Mouse (Mus musculus) urinary bladder, postnatal 4 days (tissue): ENCODE results near the gene Kif3c.

Source experiments
- DNase-seq, 2 experiments: peaks; one replicate each; pipeline ENCODE4 v3.0.0; 2021 to 2022; ENCODE audit warnings: low spot score in 2 of 2

Kif3c gene

DNA sequence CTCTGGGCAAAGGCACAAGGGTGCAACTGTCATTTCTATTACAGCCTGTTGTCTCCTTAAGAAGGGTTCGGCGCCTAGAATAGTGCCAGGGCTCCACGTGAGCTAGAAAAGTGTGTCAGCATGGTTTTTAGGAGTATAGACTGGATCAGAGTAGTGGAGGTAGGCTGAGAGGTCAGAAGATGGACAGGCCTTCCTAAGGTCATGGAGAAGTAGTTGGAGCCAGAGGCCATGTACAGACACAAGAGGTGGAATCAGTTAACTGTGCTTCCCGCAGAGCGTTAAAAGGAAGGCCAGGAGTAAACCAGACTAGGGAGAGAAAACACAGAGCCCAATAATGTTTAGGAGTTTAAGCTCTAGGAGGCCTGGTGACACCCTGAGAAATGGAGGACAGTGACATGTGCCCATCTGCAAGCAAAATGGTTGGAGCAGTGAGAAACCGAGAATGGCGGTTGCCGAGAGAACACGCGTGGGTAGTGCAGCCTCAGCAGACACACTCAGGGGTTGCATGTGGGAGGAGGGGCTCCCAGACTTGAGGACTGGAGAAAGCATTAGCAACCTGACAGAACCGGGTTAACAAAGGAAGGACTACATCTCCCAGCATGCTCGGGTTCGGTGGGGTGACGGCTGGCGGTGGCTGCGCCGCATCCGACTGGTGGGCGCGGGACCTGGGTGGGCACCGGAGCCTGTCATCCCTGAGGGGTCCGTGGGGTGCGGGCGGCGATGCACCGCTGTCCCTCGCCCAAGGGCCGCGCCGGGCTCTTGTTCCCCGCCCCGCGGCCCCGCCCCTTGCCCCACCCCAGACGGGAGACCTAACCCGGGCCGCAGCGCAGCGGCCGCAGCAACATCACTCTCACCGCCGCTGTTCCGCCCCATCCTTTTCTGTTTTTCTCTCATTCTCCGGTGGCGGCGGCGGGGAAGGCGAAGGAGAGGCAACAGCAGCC, at the start of gene Kif3c:
Kif3c (plus strand) TSS at position 625 of the 941 bp plus-strand sequence.
- DNase-seq, result peak; percentile 57 to 68

DNA sequence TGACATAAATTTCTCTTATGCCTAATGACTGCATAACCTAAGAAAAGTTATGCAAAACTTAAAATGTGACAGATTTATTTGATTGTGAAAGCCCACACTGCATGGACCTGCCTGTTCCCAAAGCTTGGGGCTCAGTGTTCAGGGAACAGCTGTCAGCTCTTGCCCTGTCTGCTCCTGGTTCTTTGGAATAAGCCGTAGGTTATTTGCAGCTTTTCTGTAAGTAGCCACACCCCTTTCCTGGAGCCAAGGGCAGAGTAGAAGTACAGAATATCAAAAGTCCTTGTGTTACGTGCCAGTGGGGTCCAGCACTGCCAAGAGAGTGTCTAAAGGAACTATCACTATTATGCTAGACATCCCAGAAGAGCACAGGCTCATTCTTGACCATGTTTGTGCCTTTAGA, 48.8 kb upstream of the Kif3c start:
- DNase-seq, result no peak

DNA sequence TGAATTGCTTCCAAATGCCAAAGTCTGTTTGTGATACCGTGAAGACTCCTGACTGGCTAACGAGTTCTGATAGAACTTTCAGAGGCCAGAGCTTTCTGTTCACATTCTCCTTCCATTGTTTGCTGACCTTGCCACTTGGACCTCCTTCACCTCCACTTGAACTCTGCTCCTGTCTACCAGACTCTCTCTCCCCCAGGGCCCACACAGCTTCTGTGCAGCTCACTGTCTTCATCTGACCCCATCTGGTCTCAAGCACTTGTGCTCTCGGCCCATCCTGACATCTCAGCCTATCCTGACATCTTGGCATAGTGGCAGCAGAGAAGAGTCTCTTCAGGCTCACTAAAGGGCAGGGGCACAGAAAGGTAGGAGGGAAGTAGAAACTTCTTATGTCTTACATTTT, 48.0 kb upstream of the Kif3c start:
- DNase-seq, result no peak

DNA sequence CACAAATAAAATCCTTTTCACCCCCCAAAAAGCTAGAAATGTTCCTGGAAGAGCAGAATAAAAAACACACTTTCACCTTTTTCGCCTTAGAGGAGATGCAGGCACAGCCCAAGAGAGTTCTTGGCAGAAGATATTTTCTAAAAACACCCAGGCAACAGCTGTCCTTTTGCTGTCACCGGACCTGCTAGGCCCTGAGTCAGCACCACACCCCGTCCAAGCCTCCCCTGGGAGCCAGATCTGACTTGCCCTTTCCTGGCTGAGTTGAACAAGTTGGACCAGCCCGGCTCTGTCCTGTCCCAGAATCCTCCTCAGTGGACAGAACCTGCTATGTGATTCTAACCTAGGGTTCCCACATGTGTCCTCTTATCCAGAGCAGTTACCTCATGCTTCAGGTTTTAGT, 45.6 kb upstream of the Kif3c start:
- peak in 1 of 2 experiments; percentile 34 for DNase-seq

DNA sequence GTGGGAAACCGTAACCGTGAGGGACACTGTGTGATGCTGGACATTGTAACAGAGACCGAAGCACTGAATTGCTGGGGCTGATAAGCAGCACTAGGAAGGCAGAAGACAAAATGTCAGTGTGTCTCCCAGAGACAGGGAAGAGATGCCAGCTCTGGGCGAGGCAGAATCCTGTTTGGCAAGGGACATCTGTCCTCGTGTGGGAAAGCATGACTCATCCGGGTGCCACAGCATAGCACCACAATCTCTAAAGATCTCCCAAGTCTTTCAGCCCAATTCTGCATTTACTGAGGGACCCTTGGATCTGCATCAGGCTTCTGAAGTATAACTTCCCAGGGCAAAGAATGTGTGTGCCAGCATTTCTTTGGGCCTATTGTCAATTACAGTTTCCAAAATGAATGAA, 41.7 kb upstream of the Kif3c start:
- DNase-seq, result no peak

DNA sequence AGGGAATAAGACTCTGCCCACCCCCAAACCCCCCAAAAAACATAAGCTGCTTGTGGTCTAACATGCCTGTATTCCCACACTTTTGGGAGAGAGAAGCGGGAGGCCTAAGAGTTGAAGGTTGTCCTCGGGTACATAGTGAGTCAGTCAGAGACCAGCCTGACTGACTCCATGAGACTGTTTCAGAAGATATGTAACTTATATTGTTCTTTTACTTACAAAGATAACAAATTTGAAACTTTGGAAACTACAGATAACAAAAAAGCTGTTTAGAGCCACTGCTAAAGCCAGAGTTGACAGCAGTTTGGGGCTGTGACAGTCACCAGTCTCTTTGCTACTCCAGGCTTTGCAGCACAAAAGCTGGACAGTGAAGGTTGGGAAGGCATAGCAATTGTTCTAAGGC, 39.7 kb upstream of the Kif3c start:
- no peak for DNase-seq

DNA sequence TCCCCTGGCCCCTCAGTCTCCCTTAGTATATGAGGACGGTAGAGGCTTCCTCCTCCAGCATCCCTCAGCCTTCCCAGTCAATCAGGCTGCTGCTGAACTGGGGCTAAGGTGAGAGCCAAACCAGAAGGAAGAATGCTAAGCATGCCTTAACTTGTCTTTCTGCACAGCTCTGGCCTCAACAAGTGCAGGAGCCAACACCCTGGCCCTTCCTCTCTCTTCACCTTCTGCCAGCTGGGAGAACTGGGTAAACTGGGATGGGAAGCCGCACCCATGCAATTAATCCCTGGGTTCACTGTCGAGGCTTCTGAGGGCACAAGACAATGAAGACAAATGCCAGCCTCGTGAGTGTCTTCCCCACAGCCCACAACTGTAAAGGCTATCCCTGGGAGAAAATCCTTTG, 35.3 kb upstream of the Kif3c start:
- no peak for DNase-seq

DNA sequence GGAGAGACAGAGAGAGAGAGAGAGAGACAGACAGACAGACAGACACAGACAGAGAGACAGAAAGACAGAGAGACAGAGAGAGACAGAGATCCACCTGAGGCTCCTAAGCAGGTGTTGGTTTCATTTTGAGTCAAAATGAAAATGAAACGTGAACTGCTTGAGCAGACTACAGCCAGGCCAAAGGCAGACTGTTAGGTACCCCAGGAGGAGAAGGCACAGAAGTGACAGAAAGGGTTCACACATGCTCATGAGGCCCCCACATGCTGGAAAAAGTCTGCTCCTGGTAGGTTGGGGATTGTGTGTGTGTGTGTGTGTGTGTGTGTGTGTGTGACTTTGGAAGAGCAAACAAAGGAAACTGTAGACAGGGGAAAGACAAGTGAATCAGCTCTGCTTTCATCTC, 26.0 kb upstream of the Kif3c start:
- no peak for DNase-seq

DNA sequence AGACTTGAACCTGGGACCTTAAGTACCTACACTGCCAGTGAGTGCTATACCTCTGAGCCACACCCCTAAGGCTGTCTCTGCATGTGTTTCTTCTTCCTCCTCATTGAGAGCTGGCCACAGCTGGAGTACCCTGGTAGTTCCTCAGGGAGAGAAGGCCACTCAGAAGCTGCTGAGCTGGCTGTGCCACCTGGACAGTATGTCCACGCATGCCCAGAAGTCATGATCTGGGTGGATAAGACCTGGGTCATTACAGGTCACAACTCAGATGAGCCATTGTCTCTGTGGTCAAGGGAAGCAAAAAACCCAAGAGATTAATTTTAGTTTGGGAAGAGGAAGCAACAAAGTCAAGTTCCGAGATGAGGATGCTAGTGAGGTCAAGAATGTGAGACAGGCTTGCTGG, 20.8 kb upstream of the Kif3c start:
- no peak for DNase-seq

DNA sequence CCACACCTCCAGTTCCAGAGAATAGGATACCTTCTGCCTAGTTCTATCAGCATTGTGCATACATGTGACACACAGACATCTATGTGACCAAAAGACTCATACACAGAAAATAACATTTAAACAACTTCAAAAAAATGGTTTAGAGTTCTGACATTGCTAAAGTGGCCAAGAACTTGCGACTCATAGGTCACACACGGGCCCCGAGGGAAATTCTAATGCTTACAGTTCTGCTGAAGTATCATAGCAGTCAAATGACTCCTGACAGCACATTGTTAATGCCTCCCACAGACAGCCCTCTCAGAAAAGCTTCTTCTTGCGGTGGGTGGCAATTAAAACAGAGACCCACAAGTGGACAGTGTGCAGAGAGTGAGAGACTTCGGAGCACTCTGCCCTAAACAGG, 19.9 kb upstream of the Kif3c start:
- DNase-seq, result no peak

DNA sequence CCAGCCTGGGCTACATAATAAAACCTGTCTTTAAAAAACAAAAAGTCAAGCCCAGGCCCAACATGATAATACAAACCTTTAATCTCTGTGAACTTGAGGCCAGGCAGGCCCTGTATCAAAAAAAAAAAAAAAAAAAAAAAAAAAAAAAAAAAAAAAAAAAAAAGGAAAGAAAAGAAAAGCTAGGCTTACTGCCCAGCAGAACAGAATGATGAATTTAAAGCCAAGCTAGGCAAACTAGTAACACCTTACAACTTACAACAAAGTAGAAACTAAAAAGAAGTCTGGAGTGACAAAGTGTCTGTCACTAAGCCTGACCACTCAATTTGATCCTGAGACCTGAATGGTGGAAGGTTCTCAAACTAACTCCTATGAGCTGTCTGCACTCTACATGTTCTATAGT, 17.2 kb upstream of the Kif3c start:
- no peak for DNase-seq

DNA sequence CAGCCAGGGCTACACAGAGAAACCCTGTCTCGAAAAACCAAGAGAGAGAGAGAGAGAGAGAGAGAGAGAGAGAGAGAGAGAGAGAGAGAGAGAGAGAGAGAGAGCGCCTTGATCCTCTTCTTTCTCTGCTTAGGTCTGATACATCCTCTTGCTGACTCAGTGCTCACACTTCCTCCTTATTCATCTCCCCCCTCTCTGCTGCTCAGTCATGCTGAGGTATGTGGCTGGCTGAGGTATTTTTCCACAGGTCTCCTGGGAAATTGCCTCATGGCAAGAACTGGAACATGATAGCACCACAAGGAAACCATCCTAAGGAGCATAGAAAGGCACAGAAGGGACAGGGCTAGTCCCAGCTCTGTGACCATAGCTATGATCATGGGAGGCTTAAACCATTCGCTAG, 15.5 kb upstream of the Kif3c start:
- DNase-seq, result no peak

DNA sequence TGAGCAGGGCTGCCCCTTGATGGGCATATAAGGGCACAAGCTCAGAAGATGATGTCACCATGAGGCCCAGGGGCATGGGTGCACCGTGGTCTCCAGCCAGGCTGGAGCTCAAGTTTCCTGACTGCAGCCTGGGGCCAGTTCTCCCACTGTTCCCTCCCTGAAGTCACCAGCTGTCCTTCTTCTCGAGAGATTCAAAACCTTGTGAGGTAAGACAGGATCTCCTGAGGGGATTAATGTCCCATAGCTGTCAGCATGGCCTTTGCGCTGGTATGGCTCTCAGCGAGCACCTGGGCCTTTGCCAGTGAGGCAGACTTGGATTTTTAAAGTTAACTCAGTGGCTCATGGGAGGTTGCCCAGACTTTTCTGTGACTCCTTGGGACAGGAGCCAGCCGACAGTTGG, 14.8 kb upstream of the Kif3c start:
- no peak for DNase-seq

DNA sequence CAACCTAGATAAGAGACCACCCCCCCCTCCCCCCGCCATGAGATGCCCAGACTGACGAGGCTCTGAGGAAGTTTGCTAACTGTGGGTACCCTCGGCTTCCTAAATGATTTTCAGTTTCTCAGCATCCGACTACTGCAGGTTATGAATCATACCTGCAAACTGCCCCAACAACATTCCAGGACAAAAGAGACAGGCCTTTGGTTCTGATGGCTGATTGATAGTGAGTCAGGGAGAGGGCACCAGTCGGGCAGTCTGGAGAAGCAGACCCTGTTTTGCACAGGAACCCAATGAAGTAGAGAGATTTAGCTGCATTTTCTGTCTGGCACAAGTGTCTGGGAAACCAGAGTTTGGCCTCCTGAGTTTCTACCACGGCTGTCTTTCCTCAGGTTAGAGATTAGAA, 12.7 kb upstream of the Kif3c start:
- DNase-seq, result peak in 1 of 2 experiments; percentile 23

DNA sequence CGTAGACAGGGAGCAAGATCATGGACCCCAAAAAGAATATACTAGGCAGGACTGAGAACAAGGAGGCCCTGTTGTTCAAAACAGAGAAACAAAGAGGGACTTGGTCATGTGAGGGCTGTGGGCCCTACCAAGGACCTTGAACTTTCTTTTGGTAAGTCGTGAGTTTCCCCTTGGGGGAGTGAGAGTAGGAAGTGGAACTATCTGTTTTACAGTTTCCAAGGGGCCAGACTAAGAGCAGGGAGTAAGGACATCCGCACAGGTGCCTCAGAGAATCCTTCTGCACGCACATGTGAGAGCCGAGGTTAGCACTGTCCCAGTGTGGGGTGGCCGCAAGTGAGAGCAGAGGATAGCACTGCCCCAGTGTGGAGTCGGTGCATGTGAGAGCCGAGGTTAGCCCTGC, 9.9 kb upstream of the Kif3c start:
- DNase-seq, result no peak

DNA sequence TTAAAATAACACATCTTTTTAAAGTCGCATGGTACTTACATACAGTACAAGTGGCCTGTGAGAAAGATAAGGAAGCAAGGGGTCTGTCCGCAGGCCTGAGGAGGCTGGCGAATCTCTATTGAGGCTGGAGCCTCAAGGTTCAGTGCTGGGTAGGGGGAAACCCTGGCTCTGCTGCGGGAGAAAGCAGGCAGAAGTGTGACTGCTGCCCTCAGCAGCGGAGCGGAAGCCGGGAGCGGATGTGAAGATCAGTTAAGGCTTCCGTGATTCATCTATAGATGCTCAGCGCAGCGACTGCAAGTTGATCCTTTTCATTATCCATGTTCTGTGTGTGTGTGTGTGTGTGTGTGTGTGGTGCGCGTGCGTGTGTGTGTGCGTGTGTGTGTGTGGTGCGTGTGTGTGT, 8.1 kb upstream of the Kif3c start:
- no peak for DNase-seq

DNA sequence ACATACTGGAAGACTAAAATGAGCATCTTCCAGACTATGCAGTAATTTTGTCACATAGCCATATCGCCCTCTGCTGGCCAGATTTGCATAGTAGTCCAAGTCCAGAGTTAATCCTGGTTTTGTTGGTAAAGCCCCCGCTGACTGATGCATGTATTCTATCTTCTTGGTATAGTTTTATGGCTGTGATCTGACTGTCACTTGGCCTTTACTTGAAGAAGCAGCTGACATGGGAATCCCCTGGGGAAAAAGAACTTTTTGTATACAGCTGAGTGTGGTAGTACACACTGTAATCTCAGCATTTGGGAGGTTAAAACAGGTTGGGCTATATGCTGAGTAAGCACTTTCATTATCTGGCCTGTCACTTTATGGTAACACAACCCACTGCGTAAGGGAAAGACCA, 5.6 kb upstream of the Kif3c start:
- peak; percentile 56 to 75 for DNase-seq

DNA sequence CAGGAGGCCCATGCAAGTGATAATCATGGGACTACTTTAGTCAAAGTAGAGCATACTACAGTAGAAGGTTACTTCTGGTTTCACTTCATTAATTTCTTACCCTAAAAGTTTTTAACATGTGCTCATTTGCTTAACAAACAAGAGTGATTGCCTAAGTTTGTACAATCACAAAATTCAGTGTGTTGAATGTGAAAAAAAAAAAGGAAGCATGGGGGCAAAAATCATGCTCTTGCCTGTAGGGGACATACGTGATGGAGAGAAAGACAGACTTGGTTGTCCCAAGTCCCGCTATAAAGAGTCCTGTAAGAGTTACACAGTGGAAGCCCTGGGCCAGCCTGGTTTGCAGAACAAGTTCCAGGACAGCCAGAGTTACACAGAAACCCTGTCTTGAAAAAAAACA, 4.9 kb upstream of the Kif3c start:
- DNase-seq, result no peak

DNA sequence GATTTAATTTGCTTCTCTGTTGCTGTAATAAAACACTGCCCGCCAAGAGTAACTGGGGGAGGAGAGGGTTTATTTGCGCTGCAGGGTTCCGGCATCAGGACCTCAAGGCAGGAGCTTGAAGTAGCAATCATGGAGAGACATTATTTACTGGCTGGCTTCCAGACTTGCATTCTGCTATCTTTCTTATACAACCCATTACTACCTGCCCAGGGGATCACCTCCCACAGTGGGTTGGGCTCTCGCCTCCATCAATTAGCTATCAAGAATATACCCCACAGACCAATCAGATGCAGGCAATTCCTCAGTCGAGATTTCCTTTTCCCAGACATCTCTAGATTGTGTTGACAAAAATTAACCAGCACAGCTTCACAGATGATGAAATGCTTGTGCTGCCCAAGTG, 856 bp upstream of the Kif3c start:
- DNase-seq, result no peak

DNA sequence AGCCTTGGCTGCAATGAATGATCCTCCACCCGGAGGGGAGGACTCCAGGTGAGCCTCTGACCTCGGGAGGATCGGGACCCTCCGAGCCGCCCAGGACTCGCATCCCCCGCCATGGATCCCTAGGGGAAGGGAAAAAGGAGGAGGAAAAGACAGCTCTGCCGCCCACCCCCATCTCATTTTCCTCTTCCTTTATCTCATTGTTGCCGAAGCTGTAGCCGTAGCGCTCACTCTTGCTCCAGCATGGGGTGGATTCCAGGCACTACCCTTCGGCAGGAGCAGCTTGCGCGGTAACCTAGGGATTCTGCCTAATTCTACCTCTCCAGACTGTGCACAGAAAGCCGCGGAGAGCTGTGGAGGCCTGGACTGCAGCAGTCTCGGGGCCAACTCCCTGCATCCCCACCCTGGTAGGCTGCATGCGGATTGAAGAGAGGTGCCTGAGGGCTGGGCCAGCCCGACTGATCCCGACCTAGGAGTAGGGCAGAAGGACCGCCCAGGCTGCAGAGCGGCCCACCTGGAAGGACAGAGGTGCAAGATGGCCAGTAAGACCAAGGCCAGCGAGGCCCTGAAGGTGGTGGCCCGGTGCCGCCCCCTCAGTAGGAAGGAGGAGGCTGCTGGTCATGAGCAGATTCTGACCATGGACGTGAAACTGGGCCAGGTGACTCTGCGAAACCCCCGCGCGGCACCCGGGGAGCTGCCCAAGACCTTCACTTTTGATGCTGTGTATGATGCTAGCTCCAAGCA, 687 bp downstream of the Kif3c start:
- DNase-seq, result no peak

DNA sequence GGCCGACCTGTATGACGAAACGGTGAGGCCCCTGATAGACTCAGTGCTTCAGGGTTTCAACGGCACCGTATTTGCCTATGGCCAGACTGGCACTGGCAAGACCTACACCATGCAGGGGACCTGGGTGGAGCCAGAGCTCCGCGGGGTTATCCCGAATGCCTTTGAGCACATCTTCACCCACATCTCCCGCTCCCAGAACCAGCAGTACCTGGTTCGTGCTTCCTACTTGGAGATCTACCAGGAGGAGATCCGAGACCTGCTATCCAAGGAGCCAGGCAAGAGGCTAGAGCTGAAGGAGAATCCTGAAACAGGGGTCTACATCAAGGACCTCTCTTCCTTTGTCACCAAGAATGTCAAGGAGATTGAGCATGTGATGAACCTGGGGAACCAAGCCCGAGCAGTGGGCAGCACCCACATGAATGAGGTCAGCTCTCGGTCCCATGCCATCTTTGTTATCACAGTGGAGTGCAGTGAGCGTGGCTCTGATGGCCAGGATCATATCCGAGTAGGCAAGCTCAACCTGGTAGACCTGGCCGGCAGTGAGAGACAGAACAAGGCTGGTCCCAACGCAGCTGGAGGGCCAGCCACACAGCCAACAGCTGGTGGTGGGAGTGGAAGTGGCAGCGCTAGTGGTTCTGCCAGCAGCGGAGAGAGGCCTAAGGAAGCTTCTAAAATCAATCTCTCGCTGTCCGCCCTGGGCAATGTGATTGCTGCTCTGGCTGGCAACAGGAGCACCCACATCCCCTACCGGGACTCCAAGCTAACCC, 1.4 kb downstream of the Kif3c start:
- no peak for DNase-seq

DNA sequence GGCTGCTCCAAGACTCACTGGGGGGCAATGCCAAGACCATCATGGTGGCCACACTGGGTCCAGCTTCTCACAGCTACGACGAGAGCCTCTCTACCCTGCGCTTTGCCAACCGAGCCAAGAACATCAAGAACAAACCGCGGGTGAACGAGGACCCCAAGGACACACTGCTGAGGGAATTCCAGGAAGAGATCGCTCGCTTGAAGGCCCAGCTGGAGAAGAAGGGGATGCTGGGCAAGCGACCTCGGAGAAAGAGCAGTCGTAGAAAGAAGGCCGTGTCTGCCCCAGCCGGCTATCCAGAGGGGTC, 2.0 kb downstream of the Kif3c start:
- no peak for DNase-seq

DNA sequence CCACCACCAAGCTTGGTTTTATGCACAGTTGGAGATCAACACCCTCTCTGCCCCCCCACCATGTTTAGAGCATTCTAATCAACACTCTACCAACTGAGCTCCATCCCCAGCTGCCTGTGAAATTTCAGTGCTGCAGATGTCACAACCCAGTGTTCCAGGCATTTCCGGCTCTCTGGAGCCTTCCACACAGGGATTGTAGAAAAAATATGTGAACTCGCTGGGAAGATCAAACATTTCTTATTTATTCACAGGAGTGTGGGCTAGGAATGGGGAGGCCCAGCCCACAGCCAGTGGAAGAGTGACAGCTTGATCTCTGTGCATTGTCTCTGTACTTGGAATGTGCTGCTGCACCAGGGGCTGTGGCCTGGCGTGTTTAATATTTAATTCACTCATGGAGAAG, 3.8 kb downstream of the Kif3c start:
- DNase-seq, result no peak
